Mouse (Mus musculus) stomach, embryonic 14.5 days (tissue): ENCODE measurements at regions not wholly inside any gene's neighbourhood (a gene's known extent, or its start where the extent isn't known, plus 50 kb on each side); places are given as distances from the start of the nearest gene placed in this dataset.

Experiments
- ATAC-seq: fragments of 200-750 bp; cut with Nextera tagmentation; 2 replicates; pipeline ENCODE4 v1.8.0; 2017; ENCODE audit warnings: low read depth, moderate TSS enrichment; ENCODE audit not compliant: insufficient number of reproducible peaks, insufficient read depth, low FRiP score
- H3K27ac ChIP-seq: fragments of 300-500 bp; sonication (generic); 2 replicates; pipeline ENCODE4 v1.5.1; 2014; ENCODE audit warnings: mild to moderate bottlenecking, low read length, moderate library complexity, mixed read lengths
- H3K27me3 ChIP-seq: fragments of 300-500 bp; sonication (generic); 2 replicates; pipeline ENCODE4 v1.6.1; 2014; ENCODE audit warnings: low read length, control low read depth, mixed read lengths; ENCODE audit not compliant: control insufficient read depth, insufficient read depth
- H3K36me3 ChIP-seq: fragments of 300-500 bp; sonication (generic); 2 replicates; pipeline ENCODE4 v1.6.1; 2014; ENCODE audit warnings: mild to moderate bottlenecking, control low read depth, low read length, moderate library complexity, mixed read lengths; ENCODE audit not compliant: control insufficient read depth, insufficient read depth
- H3K4me1 ChIP-seq: fragments of 300-500 bp; sonication (generic); 2 replicates; pipeline ENCODE4 v1.6.1; 2014; ENCODE audit warnings: low read length, control low read depth, mixed read lengths; ENCODE audit not compliant: control insufficient read depth, insufficient read depth
- H3K4me2 ChIP-seq: fragments of 300-500 bp; sonication (generic); replicated peaks from 2 replicates; pipeline ENCODE4 v1.6.1; 2014; ENCODE audit warnings: low read depth, low read length, control low read depth
- H3K4me3 ChIP-seq: fragments of 300-500 bp; sonication (generic); 2 replicates; pipeline ENCODE4 v1.5.1; 2014; ENCODE audit warnings: low read depth, low read length, control low read depth
- H3K9ac ChIP-seq: fragments of 300-500 bp; sonication (generic); replicated peaks from 2 replicates; pipeline ENCODE4 v1.6.1; 2014; ENCODE audit warnings: low read depth, mild to moderate bottlenecking, control low read depth, low read length, moderate library complexity, mixed read lengths
- H3K9me3 ChIP-seq: fragments of 300-500 bp; sonication (generic); 2 replicates; pipeline ENCODE4 v1.6.1; 2016; ENCODE audit warnings: low read depth, low read length, control low read depth; ENCODE audit not compliant: control insufficient read depth
- WGBS: fragments of 180-500 bp; shearing (Covaris S2); extraction: QIAGEN DNeasy Blood & Tissue Kit; methylation state at CpG from one replicate; pipeline ENCODE4 v1.1.7; 2014; 5-methylcytosine and 5-hydroxymethylcytosine counted together

- WGBS: 77% methylated on average over 7 of the region's 7 CpGs
- ATAC-seq: no peak
Measured at GRCm38 (mm10) chr12:26930155-26930867, 412.1 kb downstream of the Sox11 start.

GRCm38 (mm10) chr12:26906126-26906525 is 436.2 kb downstream of the Sox11 start:
- 96% methylated on average over 1 of the region's 1 CpGs for WGBS
- H3K4me3 ChIP-seq: no peak overlapping the region
- no peak overlapping the region for H3K9ac ChIP-seq
- 0 out of 2 replicates have a peak, but pooled peaks cover 4% of the 10 kb centered on the region for H3K4me1 ChIP-seq
- H3K36me3 ChIP-seq: no peaks in the 10 kb centered on the region
- H3K27ac ChIP-seq: no peak overlapping the region
- no peak for ATAC-seq
- H3K9me3 ChIP-seq: no peaks in the 10 kb centered on the region
- no peak overlapping the region for H3K4me2 ChIP-seq
- H3K27me3 ChIP-seq: no peaks in the 10 kb centered on the region

More at GRCm38 (mm10) chr12:26930155-26930867, 412.1 kb downstream of the Sox11 start:
- no peaks in the 10 kb centered on the region for H3K4me1 ChIP-seq
- H3K27ac ChIP-seq: no peak overlapping the region
- H3K9me3 ChIP-seq: no peaks in the 10 kb centered on the region
- no peak overlapping the region for H3K4me3 ChIP-seq
- no peaks in the 10 kb centered on the region for H3K36me3 ChIP-seq
- no peak overlapping the region for H3K9ac ChIP-seq
- H3K27me3 ChIP-seq: no peaks in the 10 kb centered on the region
- no peak overlapping the region for H3K4me2 ChIP-seq

- 42% methylated on average over 2 of the region's 2 CpGs for WGBS
- no peak overlapping the region for H3K9ac ChIP-seq
- no peaks in the 10 kb centered on the region for H3K9me3 ChIP-seq
Measured at GRCm38 (mm10) chr12:26903894-26904272, 434.9 kb downstream of the Cmpk2 start.

GRCm38 (mm10) chr12:26903073-26903893 is 434.3 kb downstream of the Cmpk2 start:
- ATAC-seq: peak; percentile 28; the same call in 1 of the 2 replicates
- H3K4me3 ChIP-seq: 0 out of 2 replicates have a peak overlapping the region, but pooled peaks have one; percentile 2
- H3K4me1 ChIP-seq: 0 out of 2 replicates have a peak, but pooled peaks cover 4% of the 10 kb centered on the region
- H3K4me2 ChIP-seq: peak overlapping the region; percentile 37
- 28% methylated on average over 23 of the region's 23 CpGs for WGBS
- no peak overlapping the region for H3K27ac ChIP-seq
- H3K27me3 ChIP-seq: no peaks in the 10 kb centered on the region
- H3K9ac ChIP-seq: no peak overlapping the region
- H3K9me3 ChIP-seq: no peaks in the 10 kb centered on the region
- H3K36me3 ChIP-seq: no peaks in the 10 kb centered on the region

More at GRCm38 (mm10) chr12:26903894-26904272, 434.9 kb downstream of the Cmpk2 start:
- H3K27ac ChIP-seq: no peak overlapping the region
- no peaks in the 10 kb centered on the region for H3K27me3 ChIP-seq
- H3K4me3 ChIP-seq: no peak overlapping the region
- H3K4me2 ChIP-seq: no peak overlapping the region; the same call in 1 of the 2 replicates
- 0 out of 2 replicates have a peak, but pooled peaks cover 4% of the 10 kb centered on the region for H3K4me1 ChIP-seq
- ATAC-seq: no peak
- H3K36me3 ChIP-seq: no peaks in the 10 kb centered on the region

- no peak overlapping the region for H3K4me2 ChIP-seq
- H3K27ac ChIP-seq: no peak overlapping the region
- H3K9ac ChIP-seq: no peak overlapping the region
- H3K27me3 ChIP-seq: no peaks in the 10 kb centered on the region
- no peaks in the 10 kb centered on the region for H3K36me3 ChIP-seq
- no peak overlapping the region for H3K4me3 ChIP-seq
- H3K9me3 ChIP-seq: no peaks in the 10 kb centered on the region
- 71% methylated on average over 4 of the region's 4 CpGs for WGBS
- ATAC-seq: no peak
- H3K4me1 ChIP-seq: no peaks in the 10 kb centered on the region
Measured at GRCm38 (mm10) chr12:26891190-26891589, 422.2 kb downstream of the Cmpk2 start.

GRCm38 (mm10) chr12:26886635-26887014 is 417.6 kb downstream of the Cmpk2 start:
- Histone ChIP-seq H3K4me2 (no peak overlapping the region), H3K4me1 (0 out of 2 replicates have a peak, but pooled peaks cover 4% of the 10 kb centered on the region), H3K9ac (no peak overlapping the region), H3K36me3 (no peaks in the 10 kb centered on the region), H3K27me3 (no peaks in the 10 kb centered on the region), H3K27ac (no peak overlapping the region), H3K4me3 (no peak overlapping the region), H3K9me3 (no peaks in the 10 kb centered on the region)
- no peak for ATAC-seq
- 68% methylated on average over 7 of the region's 7 CpGs for WGBS

- ATAC-seq: no peak
- no peak overlapping the region for H3K27ac ChIP-seq
- no peak overlapping the region for H3K9ac ChIP-seq
- no peaks in the 10 kb centered on the region for H3K27me3 ChIP-seq
- H3K9me3 ChIP-seq: no peaks in the 10 kb centered on the region
- 52% methylated on average over 12 of the region's 12 CpGs for WGBS
- no peaks in the 10 kb centered on the region for H3K36me3 ChIP-seq
- H3K4me3 ChIP-seq: no peak overlapping the region
- H3K4me2 ChIP-seq: no peak overlapping the region
- H3K4me1 ChIP-seq: 0 out of 2 replicates have a peak, but pooled peaks cover 4% of the 10 kb centered on the region
Measured at GRCm38 (mm10) chr12:26885831-26886634, 417.0 kb downstream of the Cmpk2 start.

GRCm38 (mm10) chr12:26885083-26885482 is 416.1 kb downstream of the Cmpk2 start:
- Histone ChIP-seq H3K4me1 (0 out of 2 replicates have a peak, but pooled peaks cover 4% of the 10 kb centered on the region), H3K9ac (no peak overlapping the region)
- 71% methylated on average over 3 of the region's 3 CpGs for WGBS

More at GRCm38 (mm10) chr12:26885083-26885482, 416.1 kb downstream of the Cmpk2 start:
- H3K4me3 ChIP-seq: no peak overlapping the region
- no peaks in the 10 kb centered on the region for H3K36me3 ChIP-seq
- H3K27me3 ChIP-seq: no peaks in the 10 kb centered on the region
- ATAC-seq: no peak
- no peak overlapping the region for H3K4me2 ChIP-seq
- no peak overlapping the region for H3K27ac ChIP-seq
- no peaks in the 10 kb centered on the region for H3K9me3 ChIP-seq
